Mouse (Mus musculus) kidney, postnatal 10 days (tissue): ENCODE results near the gene Eva1c.

Source experiments
- DNase-seq: peaks from one replicate; pipeline ENCODE4 v3.0.0; 2021; ENCODE audit warnings: mixed read lengths

The Eva1c gene

GRCm38 (mm10) chr16:90827498-90827897 is 979 bp downstream of the Eva1c start:
- DNase-seq, result no peak

DNA sequence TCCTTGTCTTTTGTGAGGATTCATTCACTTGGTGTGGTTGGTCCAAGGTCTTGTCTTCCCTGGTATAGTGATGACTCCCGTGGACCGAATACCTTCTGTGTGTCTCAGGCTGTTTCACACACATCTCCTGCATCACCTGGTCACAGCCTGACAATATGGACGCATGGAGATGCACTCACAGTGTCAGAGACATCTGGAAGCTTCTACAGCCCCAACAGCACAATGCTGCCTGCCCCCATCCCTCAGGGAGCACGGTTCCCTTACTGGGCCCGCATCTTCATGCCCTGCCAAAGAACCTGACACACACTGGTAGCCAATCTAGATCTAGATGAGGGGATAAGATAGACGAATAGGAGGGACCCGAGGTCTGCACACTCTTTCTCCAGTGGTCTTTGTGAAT is 2.6 kb downstream of the Eva1c start:
- DNase-seq, result no peak

DNA sequence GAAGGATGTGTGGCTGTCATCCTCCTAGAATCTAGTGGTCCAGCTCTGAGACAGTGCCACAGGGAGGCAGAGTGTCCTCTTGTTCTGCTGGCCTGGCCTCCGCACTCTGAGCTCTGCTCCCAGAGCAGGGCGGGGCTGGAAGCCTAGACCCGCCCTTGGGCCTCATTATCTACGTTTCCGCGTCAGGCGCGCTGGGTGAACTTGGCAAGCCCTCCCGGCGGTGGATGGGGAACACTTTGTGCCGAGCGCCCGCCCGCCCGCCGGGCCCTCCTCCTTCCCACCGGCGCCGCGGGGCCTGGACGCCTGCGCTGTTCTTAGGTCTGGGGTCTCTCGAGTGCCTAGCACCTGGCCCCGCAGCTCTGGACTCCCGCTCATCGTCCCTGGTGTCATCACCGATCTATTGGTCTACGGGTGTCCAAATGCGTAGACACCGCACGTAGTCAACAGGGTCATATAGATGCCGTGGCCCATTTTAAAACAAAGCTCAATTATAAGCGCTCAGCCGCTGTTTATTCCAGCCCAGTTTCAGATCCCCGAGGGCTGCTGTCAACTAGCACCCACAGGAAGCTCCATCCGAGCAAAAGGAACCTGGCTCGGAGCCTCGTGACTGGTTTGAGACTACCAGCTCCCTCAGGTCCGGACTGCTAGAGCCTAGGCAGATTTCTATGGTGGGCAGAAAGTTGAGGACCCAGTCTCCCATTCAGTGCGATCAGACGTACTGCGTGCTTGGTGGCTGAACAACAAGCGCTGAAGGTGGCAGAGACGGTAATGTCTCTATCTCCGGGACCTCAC is 3.6 kb downstream of the Eva1c start:
- DNase-seq, result peak; percentile 87

GRCm38 (mm10) chr16:90830686-90831439 is 4.3 kb downstream of the Eva1c start:
- peak; percentile 86 for DNase-seq

- no peak for DNase-seq
Observed at GRCm38 (mm10) chr16:90831676-90832075, 5.2 kb downstream of the Eva1c start.

- no peak for DNase-seq
Observed at GRCm38 (mm10) chr16:90832495-90832894, 6.0 kb downstream of the Eva1c start.

DNA sequence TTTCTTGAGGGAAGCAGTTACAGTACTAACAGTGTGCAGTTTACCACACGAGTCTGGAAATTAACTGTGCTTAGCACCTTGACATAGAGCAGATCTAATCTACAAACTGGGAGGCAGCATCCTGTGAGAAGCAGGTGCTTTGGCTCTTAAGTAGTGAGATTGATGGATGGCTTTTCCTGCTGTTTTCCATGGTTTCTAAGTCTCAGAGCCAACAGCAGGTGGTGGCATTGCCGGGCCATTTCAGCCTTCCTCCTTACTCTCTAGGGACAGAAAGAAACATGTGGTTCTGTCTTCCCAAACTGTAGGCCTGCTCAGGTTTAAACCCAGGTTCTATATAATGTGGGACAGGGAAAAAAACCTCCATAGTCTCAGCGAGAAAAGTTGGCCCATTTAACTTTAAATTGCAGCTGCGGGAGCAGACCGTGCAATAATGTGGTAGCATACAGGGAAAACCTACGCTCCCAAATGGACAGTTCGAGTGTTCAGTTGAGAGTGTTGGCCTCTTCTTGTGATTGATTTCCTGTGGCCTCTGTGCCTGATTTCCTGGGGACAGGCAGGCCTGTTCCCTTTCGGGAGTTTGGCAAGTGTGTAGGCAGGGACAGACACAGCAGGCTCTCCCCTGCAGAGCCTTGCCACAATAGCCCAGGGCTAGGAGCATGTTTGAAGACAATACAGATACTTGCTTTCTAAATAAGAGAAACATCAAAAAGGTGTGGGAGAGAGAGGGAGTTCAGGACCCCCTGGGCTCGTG is 6.7 kb downstream of the Eva1c start:
- no peak for DNase-seq

DNA sequence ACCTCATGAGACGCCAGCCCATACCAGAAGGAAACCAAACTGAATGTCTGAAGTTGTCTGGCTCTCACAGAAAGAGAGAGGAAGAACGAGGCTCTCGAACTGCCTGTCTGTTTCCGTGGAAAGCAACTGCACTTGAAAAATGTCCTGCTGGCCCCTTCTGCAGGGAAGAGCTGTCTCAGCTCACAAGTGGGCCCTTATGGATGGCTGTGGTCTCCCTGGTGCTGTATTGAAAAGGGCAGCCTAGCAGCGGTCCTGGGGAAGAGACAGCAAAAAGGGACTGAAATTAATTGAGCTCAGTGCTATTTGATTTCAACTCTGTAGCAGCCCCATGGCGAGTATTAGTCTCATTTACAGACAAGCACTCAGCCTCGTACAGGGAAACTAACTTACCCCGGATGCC is 10.9 kb downstream of the Eva1c start:
- no peak for DNase-seq

DNA sequence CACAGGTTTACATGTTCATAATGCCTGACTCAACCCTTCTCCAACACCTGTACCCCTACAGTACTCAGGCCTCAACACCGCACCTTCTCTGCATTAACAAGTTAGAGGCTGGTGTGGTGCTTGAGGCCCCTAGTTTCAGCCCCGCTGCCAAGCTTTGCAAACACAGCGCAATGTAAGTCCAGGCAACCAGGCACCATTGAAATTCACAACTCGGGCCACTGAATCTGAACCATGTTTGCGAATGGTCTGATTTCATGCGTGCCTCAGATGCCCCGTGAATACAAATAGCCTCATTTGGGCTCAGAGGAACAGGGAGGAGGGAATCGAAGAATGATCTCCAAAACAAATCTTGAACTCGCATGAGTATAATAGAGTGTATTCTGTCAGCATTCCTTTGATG is 15.6 kb downstream of the Eva1c start:
- no peak for DNase-seq

DNA sequence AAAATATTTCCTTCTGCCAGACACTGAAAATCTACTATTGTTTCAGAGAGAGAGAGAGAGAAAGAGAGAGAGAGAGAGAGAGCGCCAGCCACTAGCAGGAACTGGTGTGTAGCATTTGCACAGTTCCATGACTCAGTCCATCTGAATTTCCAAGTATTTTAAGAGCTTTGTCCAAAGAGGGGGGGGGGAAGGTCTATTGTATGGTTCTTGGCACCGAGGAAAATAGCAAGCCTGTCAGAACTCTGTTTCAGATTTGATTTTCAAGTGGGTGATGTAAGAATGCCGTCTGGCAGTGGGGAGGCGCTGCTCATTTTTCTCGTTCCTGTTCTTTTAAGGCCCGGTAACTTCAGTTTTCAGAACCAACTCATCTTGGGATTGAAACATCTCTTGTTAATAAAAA is 18.5 kb downstream of the Eva1c start:
- DNase-seq, result no peak

DNA sequence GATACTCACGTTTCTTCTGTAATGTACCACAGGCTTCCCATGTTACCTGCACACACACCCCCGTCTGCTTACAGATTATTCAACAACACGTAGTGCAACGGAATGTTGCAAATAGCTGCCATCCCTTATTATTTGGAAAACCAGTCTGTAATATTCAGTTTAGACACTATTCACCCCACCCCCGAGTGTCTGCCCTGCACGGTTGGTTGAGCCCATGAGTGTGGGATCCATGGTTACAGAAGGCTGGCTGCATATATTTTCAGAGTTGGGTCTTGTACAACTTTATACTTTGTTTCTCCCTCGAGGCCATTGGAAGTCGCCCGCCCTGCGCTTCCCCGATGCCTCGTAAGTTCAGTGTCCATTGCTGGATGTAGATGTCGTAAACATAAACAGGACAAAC is 19.1 kb downstream of the Eva1c start:
- DNase-seq, result no peak

- no peak for DNase-seq
Observed at GRCm38 (mm10) chr16:90848697-90849096, 22.2 kb downstream of the Eva1c start.

DNA sequence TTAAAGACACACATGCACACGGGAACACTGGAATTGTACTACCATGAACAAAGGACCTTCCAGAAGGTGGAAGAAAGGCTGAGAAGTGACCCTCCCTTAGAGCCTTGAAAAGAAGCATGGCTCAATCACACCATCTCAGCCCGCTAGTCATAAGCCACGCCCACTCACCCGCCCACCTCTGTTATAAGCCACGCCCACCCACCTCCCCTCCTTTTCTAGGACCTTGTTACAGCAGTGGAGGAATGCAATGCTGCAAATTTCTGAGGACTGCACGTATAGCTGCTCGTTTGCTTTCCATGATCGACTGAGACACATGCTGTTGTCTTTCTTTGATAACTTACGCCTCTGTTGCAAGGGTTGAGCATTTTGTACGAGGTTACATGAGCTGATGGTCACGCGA is 22.7 kb downstream of the Eva1c start:
- peak; percentile 40 for DNase-seq

GRCm38 (mm10) chr16:90850881-90851280 is 24.4 kb downstream of the Eva1c start:
- DNase-seq, result no peak

- DNase-seq, result no peak
Observed at GRCm38 (mm10) chr16:90851621-90852334, 25.3 kb downstream of the Eva1c start.

DNA sequence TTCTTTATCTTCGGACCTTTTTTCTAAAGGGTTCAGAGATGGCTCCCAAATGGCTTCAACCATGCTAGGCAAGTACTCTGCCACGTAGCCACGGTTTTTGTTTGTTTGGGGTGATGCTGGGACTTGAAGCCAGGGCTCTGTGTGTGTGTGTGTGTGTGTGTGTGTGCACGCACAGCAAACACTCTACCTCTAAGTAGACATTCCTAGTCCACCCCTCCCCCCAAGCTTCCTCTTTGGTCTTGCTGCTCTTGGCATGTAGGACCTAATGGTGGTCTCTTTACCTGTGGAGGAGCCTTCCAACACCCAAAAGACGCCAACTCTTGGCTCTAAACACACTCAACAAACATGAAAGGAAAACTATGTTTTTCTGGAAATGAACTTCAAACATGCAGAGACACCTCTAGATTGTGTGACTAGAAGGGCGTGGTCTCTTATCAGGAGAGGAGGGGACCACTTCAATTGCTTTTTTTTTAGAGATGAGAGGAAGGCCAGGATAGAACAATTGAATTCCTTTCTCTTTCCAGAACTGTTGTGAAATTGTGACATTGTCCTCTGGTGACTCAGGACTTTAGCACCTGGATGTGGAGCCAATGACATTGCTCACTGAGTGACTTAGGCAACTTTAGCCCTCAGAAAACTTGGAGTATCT is 30.2 kb downstream of the Eva1c start:
- DNase-seq, result no peak

DNA sequence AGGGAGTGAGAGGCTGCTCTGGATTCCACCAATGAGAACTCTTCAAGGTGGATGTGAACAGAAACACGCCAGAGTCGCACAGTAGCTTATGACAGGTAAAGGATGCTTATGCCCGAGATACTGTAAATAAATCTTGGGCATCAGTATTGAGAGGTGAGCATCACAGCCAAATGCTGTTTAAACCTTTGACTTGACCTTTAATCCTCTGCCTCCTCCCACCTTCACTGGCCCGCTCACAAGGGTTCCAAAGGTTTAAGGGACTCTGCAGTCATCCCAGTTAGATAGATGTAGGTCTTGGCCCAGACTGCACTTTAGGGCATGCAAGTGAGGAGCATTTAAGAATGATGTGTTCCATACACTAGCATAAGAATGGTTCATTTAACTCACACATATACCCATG is 31.7 kb downstream of the Eva1c start:
- no peak for DNase-seq

DNA sequence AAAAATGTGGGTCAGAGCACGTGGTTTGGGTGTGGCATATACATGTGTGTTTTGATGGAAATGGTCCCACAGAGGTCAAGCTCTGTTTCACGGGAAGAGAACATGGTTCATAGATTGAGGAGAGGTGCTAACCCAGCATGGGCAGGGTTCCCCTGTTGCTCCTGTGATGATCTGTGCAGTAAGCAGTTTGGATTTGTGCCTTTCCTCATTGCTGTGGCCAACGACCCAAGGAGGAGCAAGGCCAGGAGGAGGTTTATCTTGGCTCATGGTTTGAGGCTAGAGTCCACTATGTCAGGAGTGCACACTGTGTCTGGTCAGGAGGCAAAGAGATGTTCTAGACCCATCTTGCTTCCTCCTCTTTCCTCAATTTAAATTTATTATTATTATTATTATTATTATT is 36.5 kb downstream of the Eva1c start:
- DNase-seq, result no peak

- no peak for DNase-seq
Observed at GRCm38 (mm10) chr16:90863468-90864046, 37.0 kb downstream of the Eva1c start.

DNA sequence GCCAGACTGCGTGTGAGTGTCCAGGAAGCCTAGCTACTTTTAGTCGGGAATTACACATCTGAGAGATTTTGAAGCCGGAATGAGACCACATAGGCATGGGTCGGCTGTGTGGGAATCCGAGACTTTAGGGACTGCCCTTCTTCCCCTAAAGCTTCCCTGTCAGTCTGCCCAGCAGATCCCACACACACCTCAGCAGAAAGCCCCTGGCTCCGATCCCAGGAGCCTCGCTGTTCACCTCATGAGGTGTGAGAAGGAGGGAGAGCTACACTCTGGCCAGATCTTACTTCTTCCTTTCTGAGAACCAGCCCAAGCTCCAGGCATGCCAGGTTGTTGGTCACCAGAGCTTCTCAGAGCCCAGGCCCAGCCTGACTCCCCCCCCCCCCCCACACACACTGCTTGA is 38.2 kb downstream of the Eva1c start:
- no peak for DNase-seq

DNA sequence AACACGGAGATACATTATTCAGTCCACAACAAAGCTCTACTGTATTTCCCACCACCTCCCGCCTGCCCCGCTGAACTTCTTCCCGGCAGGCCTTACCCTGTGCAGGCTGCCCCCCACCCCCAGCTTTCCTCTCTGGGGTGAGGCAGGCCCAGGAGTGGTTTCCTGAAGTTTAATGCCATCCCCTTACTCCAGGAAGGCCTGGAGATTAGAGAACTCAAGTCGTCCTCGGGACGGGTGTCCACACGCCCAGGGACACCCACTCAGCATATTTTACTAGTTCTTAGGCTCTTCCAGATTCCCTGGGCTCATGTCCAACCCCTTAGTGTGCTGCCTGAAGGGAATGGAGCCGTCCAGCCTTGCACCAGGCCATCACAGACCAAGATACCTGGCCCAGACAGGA is 39.1 kb downstream of the Eva1c start:
- DNase-seq, result no peak

GRCm38 (mm10) chr16:90868129-90868528 is 41.6 kb downstream of the Eva1c start:
- no peak for DNase-seq
